Mouse (Mus musculus): ENCODE results near the gene Scarb2.

DNA sequence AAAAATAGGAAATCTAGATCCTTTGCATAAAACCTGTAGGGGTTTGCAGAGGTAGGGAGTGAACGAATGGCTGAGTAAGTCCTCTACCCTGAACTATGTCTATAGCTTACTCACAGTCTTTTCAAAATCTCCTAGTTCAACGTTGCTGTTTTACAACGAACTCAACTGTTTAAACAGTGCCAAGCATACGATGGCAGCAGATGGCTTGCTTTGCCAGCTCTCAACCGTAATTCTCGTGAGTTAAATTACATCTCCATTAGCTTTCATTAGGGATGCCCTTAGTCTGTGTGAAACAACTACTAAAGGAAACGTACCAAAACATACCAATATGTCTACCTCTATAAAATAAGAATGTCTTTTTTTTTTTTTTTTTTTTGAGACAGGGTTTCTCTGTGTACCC lies 75.0 kb downstream of the Scarb2 start:
- no peak for TF ChIP-seq CTCF (IDR thresholded peaks at IDR 0.05; ENCODE audit: extremely low read depth, insufficient read length, insufficient replicate concordance, low read depth, low read length)
- no peak for TF ChIP-seq POLR2A (IDR thresholded peaks at IDR 0.05; ENCODE audit: low read depth, low read length)
